Mouse (Mus musculus) bone marrow, adult 2 months (tissue): ENCODE results near the gene Rdm1. TPM values are rescaled to one million over a fixed set of nuclear protein-coding genes. Genes with fewer than 3 reads are reported as not detected.

Experiments used
- H3K27ac ChIP-seq: fragments of 200-500 bp; 2 replicates; pipeline ENCODE4 v1.5.1; 2012; ENCODE audit warnings: low read depth, mild to moderate bottlenecking, control low read depth, inconsistent platforms, low read length; ENCODE audit not compliant: control insufficient read depth, poor library complexity, insufficient read depth
- H3K4me1 ChIP-seq: fragments of 200-500 bp; 2 replicates; pipeline ENCODE4 v1.6.1; 2011; ENCODE audit warnings: low read length; ENCODE audit not compliant: control insufficient read depth, insufficient read depth
- H3K4me3 ChIP-seq: fragments of 200-500 bp; replicated peaks from 2 replicates; pipeline ENCODE3; 2011; ENCODE audit warnings: mild to moderate bottlenecking, low read depth, low read length, control low read depth; ENCODE audit not compliant: control insufficient read depth
- CTCF ChIP-seq: fragments of 200-500 bp; IDR thresholded peaks from 2 replicates; pipeline ENCODE4 v1.5.1; 2011; ENCODE audit warnings: low read length, control low read depth; ENCODE audit not compliant: control insufficient read depth, insufficient read depth
- POLR2A ChIP-seq: fragments of 200-500 bp; IDR thresholded peaks from 2 replicates; pipeline ENCODE4 v1.6.1; 2011; ENCODE audit warnings: low read depth, mild to moderate bottlenecking, control low read depth, low read length, borderline replicate concordance; ENCODE audit not compliant: control insufficient read depth
- WGBS: fragments of 180-500 bp; shearing (Covaris S2); methylation state at CpG from one replicate; pipeline ENCODE4 v1.1.7; 2018; 5-methylcytosine and 5-hydroxymethylcytosine counted together
- polyA plus RNA-seq: library from polyadenylated mRNA; stranded (reverse); fragments of >200 nt; gene quantifications from 2 replicates; pipeline ENCODE4 v1.2.4, GENCODE M21; 2011; ENCODE audit warnings: low replicate concordance; ENCODE audit not compliant: missing spikeins, insufficient read depth, insufficient read length

The Rdm1 gene
- polyA plus RNA-seq, 1 experiment, result 57.2 TPM

DNA sequence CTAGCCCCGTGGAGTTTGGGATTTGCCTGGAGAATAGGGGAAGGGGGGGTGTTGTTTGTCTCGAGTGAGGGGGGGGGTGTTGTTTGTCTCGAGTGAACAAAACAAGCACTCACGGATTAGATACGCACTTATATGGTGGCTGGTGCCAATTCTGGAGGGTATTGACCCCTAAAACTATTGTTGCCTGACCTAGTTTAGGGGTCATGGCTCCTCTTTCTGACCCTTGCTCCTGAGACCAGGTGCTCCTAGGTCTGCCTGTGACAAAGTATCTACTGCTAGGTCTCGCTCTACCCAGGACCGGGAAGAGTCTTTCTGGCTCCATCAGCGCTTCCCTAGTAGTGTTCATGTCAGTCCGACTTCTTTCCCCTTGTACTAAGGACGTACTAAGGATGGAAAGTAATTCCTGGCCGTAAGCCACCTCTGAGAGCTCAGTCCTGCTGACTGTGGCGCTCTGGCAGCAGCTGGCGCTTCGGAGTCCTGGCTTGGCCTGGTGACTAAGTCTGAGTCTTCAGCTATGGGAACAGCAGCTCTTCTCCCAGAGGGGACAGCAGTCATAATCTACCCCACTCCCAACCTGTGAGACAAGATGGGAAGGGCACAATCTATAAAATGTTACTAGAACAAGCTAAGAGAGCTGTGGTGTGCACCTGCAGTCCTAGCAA lies 41.0 kb downstream of the Rdm1 start:
- TF ChIP-seq CTCF, result no peak
- TF ChIP-seq POLR2A, result no peak
- Histone ChIP-seq H3K27ac (no peak overlapping the region), H3K4me3 (no peak overlapping the region), H3K4me1 (no peaks in the 10 kb centered on the region; the same call in 1 of the 2 replicates)
- 81% methylated on average over 14 of the region's 14 CpGs for WGBS

DNA sequence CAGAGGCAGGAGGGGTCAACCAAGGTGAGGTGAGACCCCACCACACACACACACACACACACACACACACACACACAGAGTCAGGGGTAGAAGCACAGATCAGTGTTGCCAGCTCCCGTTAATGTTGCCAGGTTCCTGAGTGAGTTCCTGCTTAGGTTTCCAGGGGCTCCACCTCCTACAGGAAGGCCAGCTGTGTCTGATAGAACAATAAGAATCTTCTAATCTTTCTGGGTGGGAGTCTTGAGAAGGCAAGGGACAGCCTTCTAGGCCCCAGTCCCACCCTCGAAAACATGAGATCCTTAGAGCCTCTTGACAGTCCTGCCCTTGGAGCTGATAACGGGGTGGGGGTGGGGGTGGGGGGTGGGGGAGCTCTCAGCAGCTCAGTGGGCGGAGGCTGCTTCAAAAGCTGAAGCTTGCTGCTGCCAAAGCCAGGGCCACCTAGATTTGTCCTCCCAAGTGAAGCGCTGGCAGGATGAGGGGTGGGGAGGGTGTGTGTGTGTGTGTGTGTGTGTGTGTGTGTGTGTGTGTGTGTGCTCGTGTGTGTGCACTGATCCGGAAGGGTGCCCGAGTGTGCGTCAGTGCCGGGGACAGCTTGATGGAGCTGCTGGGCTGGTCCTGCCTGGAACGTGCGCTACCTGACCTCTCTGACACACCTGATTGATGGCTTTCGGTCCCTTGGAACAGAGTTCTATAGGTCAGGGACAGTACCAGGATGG lies 41.7 kb downstream of the Rdm1 start:
- WGBS, result 61% methylated on average over 13 of the region's 13 CpGs
- H3K4me3 ChIP-seq, result no peak overlapping the region
- TF ChIP-seq CTCF (no peak), POLR2A (no peak)
- H3K27ac ChIP-seq, result no peak overlapping the region
- no peaks in the 10 kb centered on the region; the same call in 1 of the 2 replicates for H3K4me1 ChIP-seq

DNA sequence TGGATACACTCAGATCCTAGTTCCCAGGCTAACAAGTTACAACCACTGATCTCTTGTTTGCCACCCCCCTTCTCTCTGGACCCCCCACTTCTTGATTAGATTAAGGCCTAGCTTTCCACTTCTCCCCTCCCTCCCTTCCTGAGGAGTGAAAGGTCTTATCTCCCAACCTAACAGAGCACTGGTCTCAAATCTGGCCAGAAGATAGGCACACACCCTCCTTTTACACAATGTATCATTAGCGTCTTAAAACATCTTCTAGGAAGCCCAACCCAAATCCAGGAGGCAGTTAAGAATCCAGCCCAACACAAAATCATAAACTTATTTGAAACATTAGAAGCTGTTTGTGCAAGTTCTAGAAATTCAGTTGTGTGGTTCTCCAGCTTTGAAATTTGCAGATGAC lies 43.3 kb downstream of the Rdm1 start:
- H3K27ac ChIP-seq, result no peak overlapping the region
- H3K4me3 ChIP-seq, result no peak overlapping the region
- TF ChIP-seq POLR2A (no peak), CTCF (no peak)
- H3K4me1 ChIP-seq, result no peaks in the 10 kb centered on the region; the same call in 1 of the 2 replicates
- WGBS, result 61% methylated on average over 1 of the region's 1 CpGs

DNA sequence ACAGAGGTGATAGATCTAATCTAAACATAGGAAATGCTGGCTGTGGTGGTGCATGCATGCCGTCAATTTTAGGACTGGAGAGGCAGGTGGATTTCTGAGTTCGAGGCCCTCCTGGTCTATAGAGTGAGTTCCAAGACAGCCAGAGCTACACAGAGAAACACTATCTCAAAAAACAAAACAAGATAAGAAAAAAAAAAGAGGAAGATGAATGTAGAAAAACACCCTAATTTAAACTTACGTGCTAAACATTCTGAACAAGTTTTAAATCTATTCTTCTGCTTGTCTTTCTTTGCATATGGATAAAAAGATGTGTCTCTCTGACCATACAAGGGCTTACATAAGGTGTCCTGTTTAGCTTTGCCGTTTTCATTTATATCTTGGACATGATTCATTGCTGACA lies 44.3 kb downstream of the Rdm1 start:
- no peak overlapping the region for H3K27ac ChIP-seq
- WGBS, result 55% methylated on average over 4 of the region's 4 CpGs
- H3K4me1 ChIP-seq, result no peaks in the 10 kb centered on the region; the same call in 1 of the 2 replicates
- H3K4me3 ChIP-seq, result no peak overlapping the region
- TF ChIP-seq CTCF (no peak), POLR2A (no peak)

DNA sequence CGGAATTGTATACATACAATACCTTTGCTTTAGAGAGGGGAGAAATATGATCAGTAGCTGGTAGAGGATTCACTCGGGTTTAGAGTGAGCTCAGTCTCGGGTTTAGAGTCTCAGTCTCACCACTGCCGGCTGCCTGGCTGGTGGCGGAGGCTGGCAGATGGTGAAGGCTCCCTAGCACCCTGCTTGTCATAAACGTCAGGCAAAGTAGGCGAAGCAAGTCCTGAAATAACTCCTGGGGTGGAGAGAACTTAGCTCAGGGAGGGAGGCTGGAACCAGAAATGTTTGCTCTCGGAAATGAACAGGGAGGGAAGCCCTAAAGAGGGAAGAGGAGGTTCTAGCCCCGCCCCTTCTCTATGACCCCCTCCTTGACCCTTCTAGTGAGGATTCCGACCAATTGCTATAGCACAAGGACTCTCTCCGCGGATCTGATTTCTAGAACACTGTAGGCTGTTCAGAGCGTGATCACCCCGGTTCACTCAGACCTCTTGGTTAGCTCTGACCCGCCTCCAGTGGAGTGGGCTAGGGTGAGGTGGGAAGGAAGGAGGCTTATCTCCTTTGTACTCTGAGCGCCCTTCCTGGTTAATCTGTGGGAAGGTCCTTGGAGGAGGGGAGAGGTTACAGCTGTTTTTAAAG lies 46.1 kb downstream of the Rdm1 start:
- no peak overlapping the region for H3K4me3 ChIP-seq
- H3K4me1 ChIP-seq, result no peaks in the 10 kb centered on the region; the same call in 1 of the 2 replicates
- 31% methylated on average over 16 of the region's 16 CpGs for WGBS
- no peak overlapping the region for H3K27ac ChIP-seq
- no peak for TF ChIP-seq CTCF

DNA sequence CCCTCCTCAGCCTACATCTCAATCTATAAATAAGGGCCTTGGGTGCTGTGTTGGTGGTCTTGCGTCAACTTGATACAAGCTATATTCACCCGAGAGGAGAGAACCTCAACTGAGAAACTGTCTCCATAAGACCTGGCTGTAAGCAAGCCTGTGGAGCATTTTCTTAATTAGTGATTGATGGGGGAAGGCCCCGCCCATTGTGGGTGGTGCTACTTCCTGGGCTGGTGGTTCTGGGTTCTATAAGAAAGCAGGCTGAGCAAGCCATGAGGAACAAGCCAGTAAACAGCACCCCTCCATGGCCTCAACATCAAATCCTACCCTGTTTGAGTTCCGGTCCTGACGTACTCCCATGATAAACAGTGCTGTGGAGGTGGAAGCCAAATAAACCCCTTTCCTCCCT lies 47.1 kb downstream of the Rdm1 start:
- H3K27ac ChIP-seq, result no peak overlapping the region
- WGBS, result 76% methylated on average over 5 of the region's 5 CpGs
- no peaks in the 10 kb centered on the region; the same call in 1 of the 2 replicates for H3K4me1 ChIP-seq
- no peak overlapping the region for H3K4me3 ChIP-seq
- no peak for TF ChIP-seq CTCF
- TF ChIP-seq POLR2A, result no peak

DNA sequence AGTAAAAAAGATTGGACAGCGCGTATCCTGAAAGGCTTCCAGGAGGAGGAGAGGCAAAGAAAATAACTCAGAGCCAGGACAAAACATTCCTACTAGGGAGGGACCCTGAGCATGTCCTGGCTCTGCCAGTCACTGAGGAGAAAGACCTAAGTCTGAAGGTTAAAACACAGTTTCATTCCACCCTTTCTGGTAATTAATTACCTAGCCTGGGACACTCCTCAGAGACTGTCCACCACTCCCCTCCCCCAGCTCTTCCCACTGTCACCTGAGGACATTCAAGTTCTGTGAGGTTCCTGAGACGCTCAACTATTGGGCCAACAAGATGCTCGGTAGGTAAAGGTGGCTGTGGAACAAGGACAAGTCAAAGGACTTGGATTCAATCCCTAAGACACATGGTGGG lies 48.4 kb downstream of the Rdm1 start:
- H3K4me3 ChIP-seq, result no peak overlapping the region
- TF ChIP-seq POLR2A (no peak), CTCF (no peak)
- no peaks in the 10 kb centered on the region; the same call in 1 of the 2 replicates for H3K4me1 ChIP-seq
- H3K27ac ChIP-seq, result no peak overlapping the region
- WGBS, result 89% methylated on average over 4 of the region's 4 CpGs

DNA sequence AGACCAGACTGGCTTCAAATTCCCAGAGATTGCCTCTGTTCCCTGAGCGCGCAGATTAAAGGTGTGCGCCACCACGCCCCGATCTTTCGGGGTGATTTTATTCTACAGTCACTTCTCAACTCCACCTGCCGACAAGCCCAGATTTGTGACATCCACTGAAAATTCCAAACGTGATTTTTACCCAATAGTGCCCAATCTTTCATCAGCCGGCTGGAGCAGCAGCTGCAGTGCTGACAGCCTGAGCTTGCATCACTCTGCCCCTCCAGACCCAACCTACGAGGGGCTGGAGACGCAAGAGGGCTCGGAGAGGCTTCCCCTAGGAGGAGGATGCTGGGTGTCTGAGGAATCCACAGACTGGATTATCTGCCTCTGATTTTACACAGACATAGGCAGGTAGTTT lies 50.7 kb downstream of the Rdm1 start:
- H3K4me1 ChIP-seq, result no peaks in the 10 kb centered on the region
- H3K4me3 ChIP-seq, result no peak overlapping the region
- TF ChIP-seq POLR2A, result no peak
- TF ChIP-seq CTCF, result no peak
- no peak overlapping the region for H3K27ac ChIP-seq
- 79% methylated on average over 12 of the region's 12 CpGs for WGBS
